Mouse (Mus musculus) thymus, postnatal 14 days (tissue): Measurements from ENCODE around the gene Nid1.
"Not testable (repeated sequence)": the region's sequence is repeated elsewhere in the genome, so short reads cannot be mapped to it uniquely, and the experiment has no call there.

Source experiments
- DNase-seq: peaks from one replicate; pipeline ENCODE4 v3.0.0; 2021

Nid1 gene

DNA sequence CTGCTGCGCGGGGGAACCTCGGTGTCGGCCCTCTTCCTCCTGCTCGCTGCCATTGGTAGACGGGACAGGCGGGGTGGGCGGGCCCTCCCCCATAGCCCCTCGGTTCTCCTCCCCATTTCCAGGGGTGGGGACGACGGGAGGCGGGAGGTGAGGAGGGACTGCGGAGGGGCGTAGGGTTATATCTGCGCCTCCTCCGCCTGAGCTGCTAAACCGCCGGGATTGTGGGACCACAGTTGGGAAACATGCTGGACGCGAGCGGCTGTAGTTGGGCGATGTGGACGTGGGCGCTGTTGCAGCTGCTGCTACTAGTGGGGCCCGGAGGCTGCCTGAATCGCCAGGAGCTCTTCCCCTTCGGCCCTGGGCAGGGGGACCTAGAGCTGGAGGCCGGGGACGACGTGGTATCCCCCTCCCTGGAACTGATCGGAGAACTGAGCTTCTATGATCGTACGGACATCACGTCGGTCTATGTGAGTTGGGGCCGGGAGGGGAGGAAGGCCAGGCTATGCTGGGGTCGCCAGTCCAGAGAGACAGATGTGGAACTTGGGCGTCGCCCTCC, at the start of gene Nid1:
TSS of gene Nid1 (plus strand) at position 92 of the 556 bp plus-strand sequence.
- DNase-seq = not testable (repeated sequence)

DNA sequence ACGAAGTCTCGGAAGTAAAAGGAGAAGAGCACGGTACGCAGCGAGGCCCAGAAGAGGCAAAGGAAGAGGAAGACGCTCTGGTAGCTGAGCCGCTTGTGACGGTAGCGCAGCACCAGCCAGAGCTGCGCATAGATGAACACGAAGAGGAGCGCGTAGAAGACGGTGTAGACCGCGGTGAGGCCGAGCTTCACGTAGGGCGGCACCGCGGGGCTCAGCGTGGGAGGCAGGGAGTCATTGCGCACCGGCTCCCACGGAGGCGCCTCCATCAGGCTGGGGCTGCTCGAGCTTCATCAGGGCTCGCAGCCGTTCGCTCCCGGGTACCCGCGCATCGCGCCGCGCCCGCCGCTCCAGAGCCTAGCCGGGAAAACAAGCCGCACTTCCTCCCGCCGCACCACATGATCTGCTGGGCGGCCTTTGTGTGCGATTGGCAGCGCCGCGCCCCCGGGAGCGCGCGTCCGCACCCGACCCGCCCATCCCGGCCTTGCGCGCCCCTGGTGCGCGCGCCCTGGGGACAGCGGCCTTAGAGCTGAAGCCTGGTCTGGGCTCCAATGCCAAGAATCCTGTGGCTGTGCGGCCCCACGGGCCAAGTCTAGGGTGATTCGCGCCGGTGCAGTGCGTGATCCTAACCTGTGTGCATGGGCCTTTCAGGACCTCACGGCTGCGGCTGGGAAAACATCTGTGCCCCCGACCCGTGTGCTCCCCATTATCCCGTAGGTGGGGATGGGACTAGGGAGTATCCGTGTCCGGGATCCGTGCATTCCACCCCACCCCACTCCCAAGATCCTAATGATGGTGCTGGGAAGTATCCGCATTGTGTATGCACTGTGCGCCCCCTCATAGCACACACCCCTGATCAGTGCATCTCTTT, 43.9 kb upstream of the Nid1 start, which contains the start of gene Gpr137b:
TSS of gene Gpr137b (minus strand) at position 787 of the 868 bp plus-strand sequence.
- peak; percentile 29 for DNase-seq

DNA sequence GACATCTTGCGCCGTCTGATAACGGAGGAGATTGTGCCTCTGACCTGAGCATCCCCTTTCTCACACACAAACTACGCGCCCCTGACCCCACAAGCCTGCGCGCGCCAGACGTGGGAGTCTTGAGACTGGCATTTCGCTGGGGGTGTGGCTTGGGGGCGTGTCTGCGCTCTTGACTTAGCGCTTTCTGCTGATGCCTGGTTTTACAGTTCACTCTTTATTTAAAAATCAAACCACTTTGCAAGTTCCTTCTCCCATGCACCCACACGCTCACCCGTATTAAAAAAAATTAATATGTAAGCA, 43.3 kb upstream of the Nid1 start:
- DNase-seq = peak; percentile 10

DNA sequence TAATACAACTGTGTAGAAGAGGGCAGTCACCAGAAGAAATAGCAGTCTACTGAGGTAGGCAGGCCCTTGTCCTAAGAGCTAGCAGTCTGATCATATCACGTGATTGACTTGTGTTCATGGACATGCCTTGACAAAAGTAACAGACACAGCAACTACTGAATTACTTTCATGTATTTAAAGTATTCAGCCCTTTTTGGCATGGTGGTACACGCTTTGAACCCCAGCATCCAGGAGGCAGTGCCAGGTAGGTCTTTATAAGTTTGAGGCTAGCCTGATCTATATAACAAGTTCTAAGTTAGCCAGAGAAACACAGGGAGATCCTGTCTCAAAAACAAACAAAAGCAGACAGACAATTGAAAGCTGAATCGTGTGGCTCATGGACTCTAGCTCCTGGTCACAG, 36.5 kb upstream of the Nid1 start:
- DNase-seq = not testable (repeated sequence)

DNA sequence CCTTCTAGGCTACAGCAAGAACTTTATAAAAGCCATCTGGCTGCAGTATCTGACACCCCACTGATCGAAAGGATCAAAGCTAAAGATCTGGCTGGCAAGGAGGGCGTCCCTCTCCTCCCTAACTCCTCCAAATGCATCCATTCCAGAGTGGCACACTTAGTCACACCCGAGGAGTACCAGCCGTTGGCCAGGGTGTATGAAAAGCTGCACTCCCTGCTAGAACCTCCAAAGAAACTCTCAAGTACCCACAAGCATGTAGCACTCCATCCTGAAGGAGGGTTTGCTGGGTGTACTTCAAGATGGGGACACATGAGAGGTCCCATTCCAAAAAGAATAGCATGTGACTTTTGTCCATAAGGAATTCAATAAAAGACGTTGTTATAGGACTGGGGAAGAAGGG, 34.5 kb upstream of the Nid1 start:
- DNase-seq = not testable (repeated sequence)

DNA sequence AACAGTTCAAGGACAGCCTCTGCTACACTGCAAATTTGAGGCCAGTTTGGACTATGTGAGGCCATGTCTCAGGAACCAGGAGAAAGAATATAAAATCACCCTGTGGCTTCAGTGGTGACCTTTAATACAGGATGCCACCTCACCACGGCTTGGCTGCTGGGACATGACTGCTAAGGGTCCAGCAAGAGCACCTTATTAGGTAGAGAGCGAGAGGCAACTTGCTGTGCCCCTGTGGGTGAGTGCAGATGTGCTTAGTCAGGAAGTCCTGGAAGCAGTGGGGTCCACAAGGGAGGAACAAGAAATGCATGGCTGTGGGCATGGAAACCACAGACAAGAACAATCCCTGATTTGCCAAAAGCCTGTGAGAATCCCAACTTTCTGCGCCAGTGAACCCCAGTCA, 34.0 kb upstream of the Nid1 start:
- DNase-seq = not testable (repeated sequence)

DNA sequence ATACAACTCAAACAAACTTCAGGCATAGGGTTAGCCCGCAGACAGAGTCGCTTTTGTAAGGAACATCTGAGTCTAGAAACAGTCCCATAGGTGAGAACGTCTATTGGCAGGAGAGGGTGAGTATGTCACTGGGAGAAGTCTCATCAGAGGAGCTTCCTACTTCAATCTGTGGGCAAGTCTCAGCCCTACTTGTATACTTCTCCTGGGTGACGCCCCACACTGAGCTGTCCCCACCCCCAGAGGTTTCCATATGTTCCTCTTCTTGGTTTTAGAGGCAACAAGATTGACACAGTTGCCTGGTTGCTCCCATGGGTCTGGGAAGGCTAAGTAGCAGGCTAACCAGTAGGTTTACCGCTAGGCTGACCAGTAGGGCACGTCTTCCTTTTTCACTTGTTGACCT, 33.5 kb upstream of the Nid1 start:
- DNase-seq = not testable (repeated sequence)

DNA sequence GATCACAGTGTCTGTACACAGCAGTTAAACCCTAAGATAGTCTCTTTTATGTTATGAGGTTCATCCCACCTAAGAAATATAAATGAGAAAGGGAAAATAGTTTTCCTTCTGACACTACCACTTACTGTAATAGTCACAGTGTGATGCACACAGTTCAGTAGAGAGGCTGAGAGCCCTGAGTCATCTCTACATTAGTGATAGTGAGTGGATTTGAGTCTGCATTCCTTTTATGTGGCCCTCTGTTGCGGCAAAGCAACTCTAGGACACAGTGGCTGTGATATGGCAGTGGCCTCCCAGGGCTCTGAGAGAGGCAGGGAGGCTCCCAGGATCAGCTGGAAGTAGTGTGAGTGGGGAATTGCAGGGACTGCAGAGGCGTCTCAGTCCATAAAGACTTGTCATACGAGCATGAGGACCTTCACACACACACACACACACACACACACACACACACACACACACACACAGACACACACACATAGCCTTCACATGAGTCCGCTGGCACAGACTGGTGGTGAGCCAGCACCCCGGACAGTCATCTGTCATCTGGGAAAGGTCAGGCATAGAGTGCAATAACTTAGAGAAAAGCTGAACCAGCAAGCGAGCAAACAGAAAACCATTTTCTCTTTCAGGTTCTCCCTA, 32.7 kb upstream of the Nid1 start:
- not testable (repeated sequence) for DNase-seq

DNA sequence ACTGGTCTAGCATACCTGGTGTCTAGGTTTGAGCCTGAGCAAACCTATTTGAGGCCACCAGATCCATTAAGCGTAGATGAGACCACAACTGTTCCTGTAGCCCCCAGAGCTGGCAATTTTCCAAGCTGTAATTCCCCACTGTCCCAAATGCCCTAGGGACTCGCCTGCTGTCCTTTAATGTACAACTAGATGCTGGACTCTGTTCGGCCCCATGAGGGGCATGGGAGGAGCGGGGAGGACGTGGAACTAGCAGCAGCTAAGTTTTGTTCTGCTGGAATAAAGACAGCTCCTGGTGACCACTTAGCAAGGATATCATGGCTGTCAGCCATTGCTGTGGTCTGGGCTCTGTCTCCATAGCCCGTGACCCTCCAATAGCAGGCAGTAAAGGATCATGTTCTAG, 31.8 kb upstream of the Nid1 start:
- DNase-seq = not testable (repeated sequence)

DNA sequence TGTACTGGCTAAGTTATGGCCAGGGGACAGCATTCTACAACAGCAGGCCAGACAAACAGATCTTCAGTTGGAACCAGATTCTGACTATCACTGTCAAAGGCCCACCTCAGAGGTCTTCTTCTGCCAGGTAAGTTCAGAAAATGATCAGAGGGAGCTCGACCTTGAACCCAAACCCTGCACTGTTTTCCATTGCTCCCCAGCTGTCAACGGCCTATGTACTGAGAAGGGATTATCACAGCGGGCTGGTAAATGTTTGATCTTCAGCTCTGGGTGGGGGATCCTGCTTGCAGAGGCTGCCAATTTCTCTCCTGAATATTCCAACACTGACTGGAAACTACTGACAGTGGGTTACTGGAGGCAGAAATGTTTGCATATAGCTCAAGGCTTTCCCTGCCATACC, 23.1 kb upstream of the Nid1 start:
- DNase-seq = no peak

DNA sequence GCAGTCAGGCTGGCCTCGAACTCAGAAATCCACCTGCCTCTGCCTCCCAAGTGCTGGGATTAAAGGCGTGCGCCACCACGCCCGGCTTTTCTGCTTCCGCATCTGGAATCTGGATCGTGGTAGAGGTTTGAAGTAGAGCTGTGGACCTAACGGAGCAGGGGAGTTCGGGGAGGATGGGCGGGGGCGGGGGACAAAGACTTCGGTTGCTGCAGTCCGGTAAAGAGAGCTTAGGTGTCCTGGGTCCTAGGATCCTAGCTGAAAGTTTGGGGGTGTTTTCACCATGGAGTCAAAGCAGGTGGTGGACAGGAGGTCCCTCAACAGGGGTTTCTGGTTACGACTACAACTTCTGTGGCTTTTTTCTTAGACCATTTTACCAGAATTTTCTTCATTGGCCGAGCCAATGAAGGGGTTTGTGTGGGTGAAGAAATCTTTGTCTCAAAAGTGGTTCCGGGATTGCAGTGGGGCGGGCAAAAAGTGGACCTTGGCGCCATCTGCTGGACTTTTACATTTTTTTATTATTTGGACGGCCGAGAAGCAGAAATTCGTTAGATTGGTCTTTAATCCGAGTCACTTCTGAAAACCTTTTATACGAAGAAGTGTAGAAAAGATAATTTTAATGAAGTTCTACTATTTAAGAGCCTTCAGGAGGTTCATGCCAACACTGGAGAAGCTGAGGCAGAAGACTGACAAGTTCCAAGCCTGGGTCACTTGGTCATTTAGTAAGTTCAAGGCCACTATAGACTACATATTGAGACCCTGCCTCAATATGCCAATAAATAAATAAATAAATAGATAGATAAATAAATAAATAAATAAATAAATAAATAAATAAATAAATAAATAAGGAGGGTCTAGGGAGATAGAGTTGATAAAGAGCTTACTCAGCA, 22.0 kb upstream of the Nid1 start:
- peak; percentile 29 for DNase-seq

DNA sequence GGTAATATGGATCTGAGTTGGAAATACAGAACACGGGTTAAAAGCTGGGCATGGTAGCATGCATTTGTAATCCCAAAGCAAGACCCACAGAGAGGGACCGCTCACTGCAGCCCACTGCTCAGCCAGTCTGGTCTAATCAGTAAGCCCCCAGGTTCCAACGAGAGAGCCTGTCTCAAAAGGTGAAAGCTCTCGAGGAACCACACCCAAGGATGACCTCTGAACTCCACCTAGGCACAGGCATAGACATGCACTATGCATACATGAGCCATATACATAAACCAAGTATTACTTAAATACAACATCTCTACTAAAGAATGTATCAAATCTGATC, 21.4 kb upstream of the Nid1 start:
- not testable (repeated sequence) for DNase-seq

DNA sequence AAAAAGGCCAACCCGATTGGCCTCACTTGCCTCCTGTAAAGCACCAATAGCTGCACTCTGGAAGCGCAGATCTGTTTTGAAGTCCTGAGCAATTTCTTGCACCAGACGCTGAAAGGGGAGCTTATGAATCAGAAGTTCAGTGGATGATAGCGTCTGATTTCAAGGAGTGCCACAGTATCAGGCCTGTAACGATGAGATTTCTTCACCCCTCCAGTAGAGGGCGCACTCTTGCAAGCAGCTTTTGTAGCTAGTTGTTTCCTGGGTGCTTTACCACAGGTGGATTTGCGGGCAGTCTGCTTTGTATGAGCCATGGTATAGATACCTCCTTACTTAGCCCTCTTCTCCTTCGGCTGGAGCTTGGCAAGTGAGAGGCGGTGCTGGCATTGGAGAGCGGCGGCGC, 18.5 kb upstream of the Nid1 start:
- DNase-seq = peak; percentile 16

DNA sequence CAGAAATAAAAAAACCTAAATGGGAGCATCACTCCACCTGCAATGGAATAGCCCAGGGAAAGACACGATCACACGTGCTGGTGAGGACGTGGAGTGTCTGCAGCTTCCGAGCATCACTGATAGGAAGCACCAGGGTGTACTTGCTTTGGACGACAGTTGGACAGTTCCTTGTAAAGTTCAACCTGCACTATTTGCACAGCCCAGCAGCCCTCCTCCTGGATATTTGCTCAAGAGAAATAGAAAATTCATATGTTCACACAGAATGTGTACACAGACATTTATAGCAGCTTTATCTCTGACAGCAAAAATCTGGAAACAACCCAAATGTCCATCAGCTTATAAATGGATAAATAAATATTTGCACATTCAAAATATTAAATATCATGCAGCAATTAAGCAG, 14.1 kb upstream of the Nid1 start:
- not testable (repeated sequence) for DNase-seq

DNA sequence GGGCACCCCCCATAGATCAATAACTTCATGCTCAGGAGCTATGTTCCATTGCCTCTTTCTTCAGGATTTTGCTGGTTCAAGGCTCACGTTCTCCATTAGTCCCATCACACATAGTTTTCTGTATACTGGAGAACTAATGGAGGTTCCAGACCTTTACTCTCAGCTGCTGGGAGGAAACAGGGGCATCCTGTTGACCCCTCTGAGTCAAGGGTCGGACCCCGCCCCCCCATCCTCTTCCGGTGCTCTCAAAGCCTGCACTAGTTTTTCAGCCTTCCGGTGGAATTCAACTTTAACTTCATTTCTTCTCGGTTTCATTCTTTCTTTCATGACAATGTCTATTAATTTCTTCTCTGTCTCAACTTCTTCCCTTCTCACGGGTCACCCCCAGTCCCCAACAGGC, 1.2 kb upstream of the Nid1 start:
- not testable (repeated sequence) for DNase-seq

DNA sequence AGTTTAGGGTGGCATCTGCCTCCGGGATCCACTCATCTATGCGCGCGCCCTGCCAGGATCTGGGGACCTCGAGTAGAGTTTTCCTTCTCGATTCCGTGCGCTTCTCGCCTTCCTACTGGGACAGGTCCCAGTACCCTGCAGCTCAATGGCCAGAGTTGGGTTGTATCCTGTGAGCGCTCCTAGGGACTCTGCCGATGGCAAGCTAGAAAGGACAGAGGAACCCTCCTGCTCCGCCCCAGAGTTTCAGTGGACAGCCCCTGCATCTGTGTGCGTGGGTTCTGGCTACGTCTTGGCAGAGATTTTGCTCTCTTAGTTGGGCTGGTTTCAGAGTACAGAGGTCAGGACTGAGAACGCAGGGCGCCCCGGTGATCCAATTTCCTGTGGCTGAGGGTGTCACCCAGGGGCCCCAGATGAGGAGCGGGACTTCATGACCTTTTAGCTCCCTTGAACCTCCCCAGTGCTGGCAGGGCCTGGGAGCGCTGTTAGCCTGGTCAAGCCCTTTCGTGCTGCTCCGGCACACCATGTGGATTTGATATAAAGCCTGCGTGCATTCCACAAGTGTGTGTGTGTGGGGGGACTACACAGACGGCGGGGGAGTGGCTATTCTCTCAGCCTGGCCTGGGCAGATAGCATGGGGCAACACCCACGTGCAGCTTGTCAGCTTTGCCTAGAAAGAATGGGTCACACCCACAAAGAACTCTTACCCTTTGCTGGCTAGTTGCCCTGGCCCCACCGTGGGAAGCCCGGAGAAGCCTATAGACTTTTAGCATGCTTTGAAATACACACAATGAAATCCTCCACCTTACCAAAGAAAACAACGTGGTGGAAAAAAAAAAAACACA, 982 bp downstream of the Nid1 start:
- not testable (repeated sequence) for DNase-seq

DNA sequence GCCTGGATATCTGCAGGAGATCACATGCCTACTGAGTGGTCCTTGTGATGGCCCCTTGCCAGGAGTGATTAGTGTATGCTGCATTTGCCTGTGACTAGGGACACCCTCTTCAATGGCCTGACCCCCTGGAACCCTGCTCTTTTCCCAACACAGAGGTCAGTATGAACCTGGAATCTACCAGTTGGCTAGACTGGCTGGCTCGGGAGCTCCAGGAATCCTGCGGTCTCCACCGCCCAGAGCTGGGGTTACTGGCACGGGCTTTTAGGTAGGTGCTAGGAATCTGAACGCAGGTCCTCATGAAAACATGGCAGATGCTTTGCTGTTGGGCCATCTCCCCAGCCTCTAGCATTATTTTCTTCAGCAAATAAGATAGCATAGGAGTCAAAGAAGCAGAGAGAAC, 8.2 kb downstream of the Nid1 start:
- not testable (repeated sequence) for DNase-seq

DNA sequence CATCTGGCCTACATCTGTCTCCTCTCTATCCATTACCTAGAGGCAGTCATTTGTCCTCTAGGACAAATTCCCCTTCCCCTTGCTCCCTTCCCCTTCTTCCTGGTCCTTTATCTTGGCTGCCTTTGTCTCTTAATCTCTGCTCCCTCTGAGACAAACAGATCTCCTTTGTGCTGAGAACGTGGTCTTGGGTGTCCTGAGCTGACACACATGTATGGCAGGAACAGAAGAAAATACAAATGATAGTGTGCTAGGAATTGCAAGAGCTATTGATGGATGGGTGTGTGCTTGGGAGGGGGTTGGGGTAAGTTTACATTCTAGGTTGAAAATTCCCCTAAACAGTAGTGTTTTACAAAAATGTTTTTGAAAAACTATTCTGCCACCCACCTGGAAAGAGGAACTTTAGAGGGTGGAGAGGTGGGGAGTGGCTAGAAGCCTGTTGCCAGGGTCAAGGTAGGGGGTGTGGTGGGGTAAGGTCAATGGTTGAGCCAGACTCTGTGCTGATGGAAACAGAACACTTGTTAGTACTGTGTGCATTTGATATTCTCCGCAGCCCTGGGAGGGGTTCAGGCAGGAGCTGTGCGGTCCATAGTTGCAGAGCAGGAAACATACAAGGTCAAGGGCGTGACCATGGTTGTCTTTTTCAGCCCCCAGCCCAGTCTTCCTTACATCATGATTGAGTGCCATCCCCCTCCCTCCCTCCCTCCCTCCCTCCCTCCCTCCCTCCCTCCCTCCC, 9.5 kb downstream of the Nid1 start:
- DNase-seq = not testable (repeated sequence)

DNA sequence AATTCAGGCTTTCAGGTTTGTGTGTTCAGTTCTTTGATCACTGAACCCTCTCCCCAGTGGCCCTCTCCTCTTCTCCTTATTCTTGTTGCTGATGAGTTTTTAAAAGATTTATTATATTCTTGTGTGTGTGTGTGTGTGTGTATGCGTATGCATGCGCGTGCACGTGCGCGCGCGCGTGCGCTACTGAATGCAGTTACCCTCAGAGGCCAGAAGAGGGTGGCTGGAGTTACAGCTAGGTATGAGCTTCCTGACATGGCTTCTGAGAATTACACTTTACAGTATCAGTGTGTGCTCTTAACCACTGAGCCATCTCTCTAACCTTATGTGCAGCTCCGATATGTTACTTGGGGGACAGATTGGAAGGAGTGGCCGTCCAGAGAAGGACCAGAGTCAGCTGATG, 12.6 kb downstream of the Nid1 start:
- not testable (repeated sequence) for DNase-seq

DNA sequence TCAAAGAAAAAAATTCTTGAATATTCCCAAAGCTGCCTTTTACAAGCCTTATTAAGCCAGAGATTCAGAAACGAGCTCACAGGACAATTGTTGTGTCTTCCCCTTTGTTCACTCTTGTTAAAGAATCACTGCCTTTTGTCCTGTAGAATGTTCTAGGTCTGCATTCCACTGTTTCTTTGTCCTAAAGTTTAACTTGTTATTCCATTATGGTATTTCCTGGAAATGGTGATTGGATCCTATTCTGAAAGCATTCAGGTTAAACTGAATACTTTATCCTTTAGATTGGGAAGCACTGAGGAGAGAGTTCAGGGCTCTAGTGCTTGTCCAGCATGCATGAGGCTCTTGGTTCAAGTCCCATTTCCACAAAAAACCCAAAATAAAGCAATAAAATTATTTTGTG, 13.6 kb downstream of the Nid1 start:
- not testable (repeated sequence) for DNase-seq

DNA sequence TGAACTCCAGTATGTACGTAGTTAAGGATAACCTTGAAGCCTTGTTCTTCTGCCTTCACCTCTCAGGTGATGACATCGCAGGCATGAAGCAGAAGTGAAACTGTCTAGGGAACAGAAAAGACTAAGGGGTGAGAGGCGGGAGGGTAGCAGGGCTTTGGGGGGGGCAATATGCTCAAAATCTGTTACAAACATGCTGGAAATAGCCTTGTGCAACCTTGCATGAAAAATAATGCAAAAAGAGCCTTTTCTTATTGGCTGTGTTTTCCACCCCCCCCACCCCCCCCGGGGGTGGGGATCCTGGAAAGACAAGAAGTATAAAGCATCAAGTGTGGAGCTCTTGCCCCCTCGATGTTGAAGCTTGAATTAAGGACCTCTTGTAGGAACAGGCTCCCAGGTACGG, 16.0 kb downstream of the Nid1 start:
- DNase-seq = not testable (repeated sequence)
